Mouse (Mus musculus): ENCODE measurements around the gene Gm21973. TPM values are rescaled to one million over a fixed set of nuclear protein-coding genes. Genes with fewer than 3 reads are reported as not detected.

Gene Gm21973
- total RNA-seq (2014; rRNA removed) (not detected in 2 replicates), polyA plus RNA-seq (2015; fragmentation: Nextera tagmentation; extraction: Ambion mirVana) (not detected in 2 replicates)

DNA sequence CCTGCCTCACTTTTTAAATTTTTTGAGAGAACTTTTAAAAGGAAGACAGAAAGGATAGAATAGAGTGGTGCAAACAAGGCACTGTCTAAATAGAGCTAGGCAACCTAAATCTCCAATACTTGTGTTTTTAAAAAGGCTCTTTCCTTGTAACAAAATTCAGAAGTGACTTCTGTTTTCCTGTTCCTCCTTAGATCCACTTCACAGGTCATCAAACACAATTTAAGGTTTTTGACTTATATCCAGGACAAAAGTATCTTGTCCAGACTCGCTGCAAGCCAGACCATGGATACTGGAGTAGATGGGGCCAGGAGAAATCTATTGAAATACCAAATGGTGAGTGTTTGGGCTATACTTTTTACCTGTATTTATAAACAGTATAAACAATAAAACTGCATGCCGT, at the start of gene Gm21973:
Gene Gm21973 (plus strand): TSS at position 301 of the 400 bp plus-strand sequence.
- TF ChIP-seq CTCF (IDR thresholded peaks at IDR 0.05), result no peak
- DNase-seq (ENCODE audit: low spot score), result no peak
- no peak within 1 kb of the TSS for H3K4me3 ChIP-seq (ENCODE audit: low read depth, low read length)
- H3K36me3 ChIP-seq (ENCODE audit: insufficient read depth, low read length), result no peaks in the 10 kb centered on the region
- no peak for ATAC-seq (ENCODE audit: low FRiP score)
- H3K9me3 ChIP-seq (ENCODE audit: low read length), result no peaks in the 10 kb centered on the region
- H3K27ac ChIP-seq (ENCODE audit: low read depth, low read length), result no peak within 1 kb of the TSS
- H3K4me1 ChIP-seq (ENCODE audit: insufficient read depth, low read length), result no peaks in the 10 kb centered on the region
- H3K27me3 ChIP-seq (ENCODE audit: insufficient read depth, low read length), result no peaks in the 10 kb centered on the region
- WGBS, result 93% methylated on average over 2 of the region's 2 CpGs
- H3K4me2 ChIP-seq (ENCODE audit: low read depth, low read length, poor library complexity, severe bottlenecking), result no peak within 1 kb of the TSS
- no peak within 1 kb of the TSS for H3K9ac ChIP-seq (replicated peaks; ENCODE audit: low read length, poor library complexity, severe bottlenecking)

GRCm38 (mm10) chr15:10276386-10276785, 48.8 kb upstream of the Gm21973 start:
- no peaks in the 10 kb centered on the region for H3K36me3 ChIP-seq (ENCODE audit: insufficient read depth, low read length)

DNA sequence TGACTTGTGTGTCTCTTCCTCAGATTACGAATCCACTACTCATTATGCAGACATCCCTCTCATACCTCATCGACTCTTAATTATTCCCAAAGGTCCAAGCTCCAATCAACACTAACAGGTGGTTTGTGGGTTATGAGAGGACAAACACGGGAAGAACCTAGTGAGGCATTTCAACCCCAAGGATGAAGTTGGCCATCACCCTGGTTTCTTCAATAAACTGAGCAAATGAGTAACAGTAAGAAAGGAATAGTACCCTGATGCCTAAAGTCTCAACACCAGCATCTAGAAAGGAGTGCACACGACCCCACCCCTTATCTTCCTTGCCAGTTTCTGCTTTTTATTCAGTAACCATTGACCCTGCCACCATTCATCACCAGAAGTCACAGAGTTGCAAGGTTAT, 47.7 kb upstream of the Gm21973 start:
- H3K27ac ChIP-seq (ENCODE audit: low read depth, low read length), result no peak overlapping the region
- no peak overlapping the region for H3K9ac ChIP-seq (replicated peaks; ENCODE audit: low read length, poor library complexity, severe bottlenecking)
- no peaks in the 10 kb centered on the region for H3K27me3 ChIP-seq (ENCODE audit: insufficient read depth, low read length)
- no peak for TF ChIP-seq CTCF (IDR thresholded peaks at IDR 0.05)
- no peaks in the 10 kb centered on the region for H3K36me3 ChIP-seq (ENCODE audit: insufficient read depth, low read length)
- no peaks in the 10 kb centered on the region for H3K4me1 ChIP-seq (ENCODE audit: insufficient read depth, low read length)
- H3K4me3 ChIP-seq (ENCODE audit: low read depth, low read length), result no peak overlapping the region
- H3K4me2 ChIP-seq (ENCODE audit: low read depth, low read length, poor library complexity, severe bottlenecking), result no peak overlapping the region
- DNase-seq (ENCODE audit: low spot score), result no peak
- no peak for ATAC-seq (ENCODE audit: low FRiP score)
- 82% methylated on average over 4 of the region's 4 CpGs for WGBS
- H3K9me3 ChIP-seq (ENCODE audit: low read length), result no peaks in the 10 kb centered on the region

More at GRCm38 (mm10) chr15:10276386-10276785, 48.8 kb upstream of the Gm21973 start:
- H3K9ac ChIP-seq (replicated peaks; ENCODE audit: low read length, poor library complexity, severe bottlenecking), result no peak overlapping the region
- no peak overlapping the region for H3K27ac ChIP-seq (ENCODE audit: low read depth, low read length)
- no peaks in the 10 kb centered on the region for H3K4me1 ChIP-seq (ENCODE audit: insufficient read depth, low read length)
- DNase-seq (ENCODE audit: low spot score) (no peak), ATAC-seq (ENCODE audit: low FRiP score) (no peak)
- no peak overlapping the region for H3K4me3 ChIP-seq (ENCODE audit: low read depth, low read length)
- H3K9me3 ChIP-seq (ENCODE audit: low read length), result no peaks in the 10 kb centered on the region
- H3K4me2 ChIP-seq (ENCODE audit: low read depth, low read length, poor library complexity, severe bottlenecking), result no peak overlapping the region
- no peaks in the 10 kb centered on the region for H3K27me3 ChIP-seq (ENCODE audit: insufficient read depth, low read length)
- no peak for TF ChIP-seq CTCF (IDR thresholded peaks at IDR 0.05)

DNA sequence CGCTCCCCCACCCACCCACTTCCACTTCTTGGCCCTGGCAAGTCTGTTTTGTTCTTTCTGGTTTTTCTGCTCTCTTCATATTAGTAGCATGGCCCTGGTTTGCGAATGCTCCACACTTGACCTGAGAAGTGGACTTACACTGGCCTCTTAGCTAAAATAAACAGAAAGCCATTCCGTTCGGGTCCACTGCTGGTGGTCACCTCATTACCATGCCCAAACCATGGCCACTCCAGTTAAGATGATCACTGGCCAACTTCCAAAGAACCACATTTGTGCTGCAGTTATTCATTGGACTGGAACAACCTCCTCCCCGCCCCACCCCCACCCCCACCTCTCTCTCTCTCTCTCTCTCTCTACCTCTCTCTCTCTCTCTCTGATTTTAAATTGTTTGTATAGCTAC, 43.6 kb upstream of the Gm21973 start:
- Histone ChIP-seq H3K27ac (ENCODE audit: low read depth, low read length) (no peak overlapping the region), H3K9ac (replicated peaks; ENCODE audit: low read length, poor library complexity, severe bottlenecking) (no peak overlapping the region), H3K36me3 (ENCODE audit: insufficient read depth, low read length) (no peaks in the 10 kb centered on the region), H3K9me3 (ENCODE audit: low read length) (no peaks in the 10 kb centered on the region), H3K4me1 (ENCODE audit: insufficient read depth, low read length) (no peaks in the 10 kb centered on the region), H3K4me2 (ENCODE audit: low read depth, low read length, poor library complexity, severe bottlenecking) (no peak overlapping the region), H3K4me3 (ENCODE audit: low read depth, low read length) (no peak overlapping the region), H3K27me3 (ENCODE audit: insufficient read depth, low read length) (no peaks in the 10 kb centered on the region)
- 80% methylated on average over 5 of the region's 5 CpGs for WGBS
- ATAC-seq (ENCODE audit: low FRiP score), result no peak
- DNase-seq (ENCODE audit: low spot score), result no peak
- TF ChIP-seq CTCF (IDR thresholded peaks at IDR 0.05), result no peak

- Histone ChIP-seq H3K36me3 (ENCODE audit: insufficient read depth, low read length) (no peaks in the 10 kb centered on the region), H3K4me1 (ENCODE audit: insufficient read depth, low read length) (no peaks in the 10 kb centered on the region), H3K9me3 (ENCODE audit: low read length) (no peaks in the 10 kb centered on the region), H3K27me3 (ENCODE audit: insufficient read depth, low read length) (no peaks in the 10 kb centered on the region), H3K27ac (ENCODE audit: low read depth, low read length) (no peak overlapping the region), H3K9ac (replicated peaks; ENCODE audit: low read length, poor library complexity, severe bottlenecking) (no peak overlapping the region), H3K4me3 (ENCODE audit: low read depth, low read length) (no peak overlapping the region), H3K4me2 (ENCODE audit: low read depth, low read length, poor library complexity, severe bottlenecking) (no peak overlapping the region)
- no peak for DNase-seq (ENCODE audit: low spot score)
- no peak for ATAC-seq (ENCODE audit: low FRiP score)
- no peak for TF ChIP-seq CTCF (IDR thresholded peaks at IDR 0.05)
Measured at GRCm38 (mm10) chr15:10283661-10284060, 41.5 kb upstream of the Gm21973 start.

DNA sequence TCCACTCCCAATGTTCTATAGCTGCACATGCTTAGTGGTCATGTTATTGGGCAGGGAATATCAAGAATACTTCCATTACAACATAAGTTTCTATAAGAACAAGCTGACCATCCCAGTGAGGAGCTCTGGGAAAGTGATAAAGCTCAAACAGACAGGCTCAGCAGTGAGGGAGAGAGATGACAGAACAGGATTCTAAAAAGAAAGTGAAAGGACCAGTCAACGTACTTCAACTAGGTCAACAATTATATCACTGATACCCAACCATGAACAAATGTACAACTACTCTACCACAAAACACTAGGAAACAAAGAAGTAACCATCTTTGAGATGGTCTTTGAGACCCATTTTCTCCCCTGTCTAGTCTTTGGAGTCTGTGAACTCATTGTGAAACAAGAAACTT, 28.6 kb upstream of the Gm21973 start:
- no peak overlapping the region for H3K4me3 ChIP-seq (ENCODE audit: low read depth, low read length)
- no peak overlapping the region for H3K9ac ChIP-seq (replicated peaks; ENCODE audit: low read length, poor library complexity, severe bottlenecking)
- WGBS, result 79% methylated on average over 1 of the region's 1 CpGs
- no peaks in the 10 kb centered on the region for H3K36me3 ChIP-seq (ENCODE audit: insufficient read depth, low read length)
- no peaks in the 10 kb centered on the region for H3K4me1 ChIP-seq (ENCODE audit: insufficient read depth, low read length)
- no peak for TF ChIP-seq CTCF (IDR thresholded peaks at IDR 0.05)
- ATAC-seq (ENCODE audit: low FRiP score), result no peak
- H3K4me2 ChIP-seq (ENCODE audit: low read depth, low read length, poor library complexity, severe bottlenecking), result no peak overlapping the region
- H3K27me3 ChIP-seq (ENCODE audit: insufficient read depth, low read length), result no peaks in the 10 kb centered on the region
- no peak for DNase-seq (ENCODE audit: low spot score)
- no peak overlapping the region for H3K27ac ChIP-seq (ENCODE audit: low read depth, low read length)
- no peaks in the 10 kb centered on the region for H3K9me3 ChIP-seq (ENCODE audit: low read length)
